Mouse (Mus musculus): ENCODE measurements at regions not wholly inside any gene's neighbourhood (a gene's known extent, or its start where the extent isn't known, plus 50 kb on each side); places are given as distances from the start of the nearest gene placed in this dataset.

DNA sequence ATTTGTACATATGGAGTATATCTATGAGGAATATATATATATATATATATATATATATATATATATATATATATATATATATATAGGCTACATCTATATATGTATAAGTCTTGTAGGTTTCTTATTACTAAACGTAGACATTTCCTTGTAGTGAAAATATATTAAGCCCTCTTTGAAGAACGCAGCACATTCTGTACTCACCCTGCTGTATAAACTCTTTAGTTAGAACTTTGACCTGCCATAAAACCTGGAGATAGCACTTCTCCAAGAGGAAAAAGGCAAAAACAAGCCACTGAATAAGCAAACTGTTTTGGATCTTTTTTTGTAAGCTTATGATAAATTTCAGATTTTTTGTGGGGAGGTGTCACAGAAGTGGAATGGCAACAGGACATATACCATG lies 55.3 kb upstream of the Tent5a start:
- in situ Hi-C loops (cut with MboI, MseI), result no loop called here

- in situ Hi-C loops (cut with MboI, MseI), result no loop called here
These were observed 53.6 kb upstream of the Tent5a start for GRCm38 (mm10) chr9:85380756-85381155.

GRCm38 (mm10) chr9:85379135-85379534 lies 52.0 kb upstream of the Tent5a start:
- in situ Hi-C loops (cut with MboI, MseI), result no loop called here

Measured in regulatory T cell (primary cell).